Mouse (Mus musculus): ENCODE results near the gene Gapdh.

Gene Gapdh

DNA sequence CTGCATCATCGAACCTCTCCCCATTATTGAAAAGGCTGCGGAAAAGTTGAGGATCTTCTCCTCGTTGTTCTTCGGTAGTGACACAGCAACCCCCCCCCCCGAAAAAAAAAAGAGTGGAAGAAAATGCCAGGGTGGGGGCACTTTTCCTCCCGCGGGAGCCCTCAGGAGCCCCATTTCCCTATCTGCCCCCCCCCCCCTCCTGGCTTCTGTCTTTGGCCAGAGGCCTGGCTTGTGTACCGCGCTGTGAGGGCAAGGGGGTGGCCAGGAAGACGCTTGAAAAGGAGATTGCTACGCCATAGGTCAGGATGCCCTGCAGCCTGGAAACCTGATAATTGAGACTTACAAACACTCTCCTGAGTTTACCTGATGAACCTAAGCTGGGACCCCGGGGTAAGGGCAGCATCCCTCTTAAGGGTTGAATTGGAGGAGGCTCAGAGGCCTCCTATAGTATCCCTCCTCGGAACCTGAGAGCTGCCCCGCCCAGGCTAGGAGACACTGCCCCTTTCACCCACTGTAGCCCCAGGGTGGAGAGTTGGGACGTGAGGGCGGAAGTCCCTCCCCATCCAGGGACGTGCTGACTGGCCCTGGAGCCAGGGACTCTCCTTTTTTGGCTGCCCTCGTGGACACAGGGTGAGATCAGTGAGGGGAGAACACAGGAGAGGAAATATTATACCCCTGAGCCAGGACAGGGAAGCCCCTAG lies at the start of gene Gapdh:
TSS of gene Gapdh (minus strand) at position 417 of the 701 bp plus-strand sequence.
- DNase-seq (ENCODE audit: low spot score in 2 of 2): no peak

GRCm38 (mm10) chr6:125215148-125215954 lies 49.1 kb upstream of the Gapdh start, which contains the start of gene Vamp1:
TSS of gene Vamp1 (plus strand) at chr6:125215551.
- peak; percentile 82 to 89 for DNase-seq (ENCODE audit: low spot score in 2 of 2)

GRCm38 (mm10) chr6:125213715-125214114 lies 47.4 kb upstream of the Gapdh start:
- no peak for DNase-seq (ENCODE audit: low spot score in 2 of 2)

DNA sequence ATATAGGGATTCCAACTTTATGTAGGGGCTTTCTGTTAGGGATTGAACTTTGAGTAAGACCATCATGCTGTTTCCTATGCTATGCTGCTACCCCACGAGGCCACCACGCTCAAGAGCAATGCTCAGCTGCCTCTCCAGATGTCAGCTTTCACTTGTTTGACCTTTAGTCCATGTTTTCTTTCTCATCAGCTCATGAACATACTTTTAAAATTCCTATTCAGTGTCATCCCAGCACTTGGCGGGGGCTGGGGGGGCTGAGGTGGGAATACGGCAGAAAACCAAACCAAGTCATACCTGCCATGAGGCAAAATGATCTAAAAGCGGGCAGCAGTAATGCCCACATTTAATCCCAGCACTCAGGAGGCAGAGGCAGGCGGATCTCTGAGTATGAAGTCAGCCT lies 46.9 kb upstream of the Gapdh start:
- DNase-seq (ENCODE audit: low spot score in 2 of 2): no peak

GRCm38 (mm10) chr6:125212621-125213020 lies 46.4 kb upstream of the Gapdh start:
- no peak for DNase-seq (ENCODE audit: low spot score in 2 of 2)

- DNase-seq (ENCODE audit: low spot score in 2 of 2): no peak
Measured at GRCm38 (mm10) chr6:125210436-125210835, 44.2 kb upstream of the Gapdh start.

- DNase-seq (ENCODE audit: low spot score in 2 of 2): no peak
Measured at GRCm38 (mm10) chr6:125197166-125197565, 30.9 kb upstream of the Gapdh start.

DNA sequence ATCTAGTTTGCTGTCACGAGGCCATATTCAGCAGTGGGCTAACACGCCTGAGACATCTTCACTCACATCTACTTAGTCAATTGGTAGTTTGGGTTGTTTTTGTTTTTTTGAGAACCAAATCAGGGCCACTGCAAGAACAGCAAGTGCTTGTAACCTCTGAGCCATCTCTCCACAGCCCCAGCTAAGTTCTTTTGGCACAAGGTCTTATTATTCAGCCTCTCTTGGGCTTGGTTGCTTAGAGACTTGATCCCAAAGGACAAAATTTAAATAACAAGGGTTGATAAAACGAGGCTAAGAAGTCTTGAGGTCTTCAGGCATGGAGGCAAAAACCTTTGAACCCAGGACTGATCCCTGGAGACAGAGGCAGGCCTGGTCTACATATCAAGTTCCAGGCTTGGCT lies 30.0 kb upstream of the Gapdh start:
- no peak for DNase-seq (ENCODE audit: low spot score in 2 of 2)

DNA sequence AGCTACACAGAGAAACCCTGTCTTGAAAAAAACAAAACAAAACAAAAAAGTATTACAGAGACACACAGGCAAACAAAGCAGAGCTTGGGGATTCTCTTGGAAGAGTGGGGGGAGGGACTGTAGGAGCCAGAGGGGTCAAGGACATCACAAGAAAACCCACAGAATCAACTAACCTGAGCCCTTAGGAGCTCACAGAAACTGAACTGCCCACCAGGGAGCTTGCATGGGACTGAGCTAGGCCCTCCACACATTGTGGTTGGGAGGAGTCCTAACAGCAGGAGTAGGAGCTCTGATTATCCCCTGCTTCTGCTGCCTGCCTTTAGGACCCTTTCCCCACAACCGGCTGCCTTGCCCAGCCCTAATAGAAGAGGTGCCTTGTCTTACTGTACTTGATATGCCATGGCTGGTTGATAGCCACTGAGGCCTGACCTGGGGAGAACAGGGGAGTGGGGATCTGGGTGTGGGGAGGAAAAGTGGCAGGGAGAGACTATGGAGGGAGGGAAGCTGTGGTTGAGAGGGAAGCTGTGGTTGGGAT lies 29.3 kb upstream of the Gapdh start:
- DNase-seq (ENCODE audit: low spot score in 2 of 2): no peak

GRCm38 (mm10) chr6:125193390-125193789 lies 27.1 kb upstream of the Gapdh start:
- DNase-seq (ENCODE audit: low spot score in 2 of 2): no peak

- no peak for DNase-seq (ENCODE audit: low spot score in 2 of 2)
Measured at GRCm38 (mm10) chr6:125192841-125193240, 26.6 kb upstream of the Gapdh start.

GRCm38 (mm10) chr6:125192016-125192714 lies 25.9 kb upstream of the Gapdh start:
- DNase-seq (ENCODE audit: low spot score in 2 of 2): peak; percentile 82 to 89

GRCm38 (mm10) chr6:125191332-125192015 lies 25.2 kb upstream of the Gapdh start, which contains the start of the genes Ncapd2 and Mrpl51:
TSS of gene Ncapd2 (minus strand) at chr6:125191701.
TSS of gene Mrpl51 (plus strand) at chr6:125191801.
- DNase-seq (ENCODE audit: low spot score in 2 of 2): peak; percentile 94 to 97

DNA sequence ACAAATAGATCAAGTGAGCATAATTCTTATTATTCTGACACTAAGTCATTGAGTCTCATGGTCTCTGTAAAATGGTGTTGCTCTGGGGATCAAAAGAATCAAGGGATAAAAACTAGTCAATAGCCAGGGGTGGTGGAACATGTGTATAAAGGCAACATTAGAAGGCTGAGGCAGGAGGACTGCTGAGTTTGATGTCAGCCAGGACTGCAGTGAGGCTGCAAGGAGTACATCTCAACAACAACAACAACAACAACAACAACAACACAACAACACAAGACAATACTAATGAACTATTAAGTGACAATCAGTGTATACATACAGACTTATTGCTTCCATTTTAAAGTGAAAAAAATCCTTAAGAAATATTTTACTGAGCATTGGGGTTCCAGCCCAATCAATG lies 24.5 kb upstream of the Gapdh start:
- DNase-seq (ENCODE audit: low spot score in 2 of 2): no peak

DNA sequence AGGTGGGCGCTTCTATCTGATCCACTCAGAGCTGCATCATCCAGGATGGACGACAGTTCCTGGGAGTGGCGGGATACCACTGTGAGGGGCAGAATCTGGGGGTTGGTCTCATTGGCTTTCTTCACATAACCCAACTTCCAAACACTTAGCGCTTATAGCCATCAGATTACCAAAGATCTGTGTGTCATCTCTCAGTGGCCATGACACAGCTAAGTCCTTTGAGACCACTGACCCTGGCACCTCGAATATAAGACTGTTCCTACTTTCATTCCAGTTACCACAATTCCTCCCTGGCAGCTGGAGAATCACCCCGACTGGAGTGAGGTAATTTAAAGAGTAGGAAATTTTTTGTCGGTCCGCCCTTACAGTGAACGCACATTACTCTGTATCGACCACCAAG lies 19.9 kb upstream of the Gapdh start:
- no peak for DNase-seq (ENCODE audit: low spot score in 2 of 2)

- no peak for DNase-seq (ENCODE audit: low spot score in 2 of 2)
Measured at GRCm38 (mm10) chr6:125182133-125182532, 15.9 kb upstream of the Gapdh start.

DNA sequence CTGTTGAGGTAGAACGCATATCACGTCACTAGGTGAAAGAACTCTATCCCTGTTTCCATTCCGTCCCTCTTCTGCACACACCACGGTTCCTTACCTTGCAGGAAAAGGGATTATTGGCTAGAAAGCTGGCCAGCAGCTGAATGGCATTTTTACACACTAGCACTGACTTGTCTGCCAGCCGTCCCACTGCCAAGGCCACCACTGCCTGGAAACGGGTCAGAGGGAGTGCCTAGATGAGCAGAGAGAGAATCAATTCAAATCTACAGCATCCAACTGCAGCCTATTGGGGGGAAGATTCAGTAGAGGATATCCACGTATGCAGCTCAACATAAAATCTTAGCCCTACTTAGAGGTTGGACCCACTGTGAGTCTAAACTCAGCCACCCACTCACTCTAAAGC lies 13.3 kb upstream of the Gapdh start:
- DNase-seq (ENCODE audit: low spot score in 2 of 2): no peak

DNA sequence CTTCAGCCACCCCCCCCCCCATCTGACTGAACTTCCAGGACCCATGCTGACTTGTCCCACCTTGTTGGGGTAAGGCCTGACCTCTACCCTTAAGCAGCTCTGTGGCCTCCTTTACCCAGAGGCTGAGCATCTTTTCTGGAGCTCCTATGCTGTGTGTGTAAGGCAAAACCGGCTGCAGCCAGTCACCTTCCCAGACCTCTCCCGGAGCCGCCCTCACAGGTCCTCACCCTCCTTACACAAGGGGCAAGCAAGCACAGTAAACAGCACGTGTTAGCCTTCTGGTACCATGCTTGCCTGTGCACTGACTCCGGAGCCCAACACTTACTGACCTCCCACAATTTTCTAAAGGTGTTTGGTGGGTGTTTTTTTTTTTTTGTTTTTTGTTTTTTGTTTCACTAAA lies 9.2 kb upstream of the Gapdh start:
- no peak for DNase-seq (ENCODE audit: low spot score in 2 of 2)

DNA sequence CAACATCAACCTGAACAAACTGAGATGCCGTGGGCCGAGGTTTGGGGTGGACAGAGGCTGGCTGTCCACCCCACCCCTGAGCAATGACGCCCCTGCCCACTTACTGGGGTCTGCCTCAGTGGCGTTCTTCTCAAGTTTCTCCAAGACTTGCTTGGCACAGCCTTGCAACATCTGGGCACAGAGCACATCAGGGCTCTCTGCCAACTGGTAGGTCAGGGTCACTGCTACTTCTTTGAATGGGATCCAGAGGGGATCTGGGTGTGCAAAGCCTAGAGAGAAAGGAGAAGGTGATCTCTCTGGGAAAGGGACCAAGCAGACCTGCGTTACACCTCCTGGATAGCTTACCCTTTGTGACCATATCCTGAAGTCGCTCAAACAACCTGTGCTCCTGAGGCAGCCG lies 7.0 kb upstream of the Gapdh start:
- DNase-seq (ENCODE audit: low spot score in 2 of 2): no peak

DNA sequence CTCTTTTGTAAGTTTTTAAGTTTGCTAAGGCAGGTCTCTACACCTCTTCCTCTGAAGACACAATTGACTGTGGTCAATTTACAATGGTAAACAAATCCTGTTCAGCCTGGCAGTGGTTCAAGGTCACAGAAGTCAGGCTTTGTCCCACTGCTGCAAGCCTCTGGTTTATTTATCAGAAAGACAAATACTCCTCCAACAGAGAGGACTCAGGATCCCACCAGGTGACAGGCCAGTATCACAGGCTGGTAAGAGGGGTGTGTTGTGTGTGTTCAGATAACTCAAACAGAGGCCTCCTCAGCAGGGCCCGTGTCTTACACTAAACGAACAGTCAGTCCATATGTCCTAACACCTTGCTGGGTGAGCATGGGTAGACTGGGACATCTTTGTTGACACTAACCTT lies 6.2 kb upstream of the Gapdh start:
- DNase-seq (ENCODE audit: low spot score in 2 of 2): no peak

- DNase-seq (ENCODE audit: low spot score in 2 of 2): no peak
Measured at GRCm38 (mm10) chr6:125170194-125170593, 3.9 kb upstream of the Gapdh start.

DNA sequence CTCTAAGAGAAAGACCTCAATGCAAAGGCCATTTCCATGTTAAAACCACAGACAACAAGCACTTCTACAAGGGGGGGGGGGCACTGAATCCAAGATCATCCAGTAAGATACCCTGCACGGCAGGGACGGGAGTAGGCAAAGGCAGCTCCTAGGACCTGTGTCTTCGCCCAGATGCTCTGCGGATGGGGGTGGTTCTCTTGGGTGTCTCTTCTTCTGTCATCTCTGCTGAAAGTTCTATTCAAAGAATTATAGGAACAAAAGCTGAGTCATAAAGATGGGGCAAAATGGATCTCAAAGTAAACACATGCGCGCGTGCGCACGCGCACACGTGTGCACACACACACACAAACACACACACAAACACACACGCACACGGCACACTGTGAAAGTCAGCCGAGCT lies 1.8 kb upstream of the Gapdh start:
- no peak for DNase-seq (ENCODE audit: low spot score in 2 of 2)
